Mouse (Mus musculus) thymus, postnatal 4 days (tissue): Measurements from ENCODE around the gene Ush1g.

Source experiments
- DNase-seq: peaks from one replicate; pipeline ENCODE4 v3.0.0; 2021

Ush1g gene

GRCm38 (mm10) chr11:115329339-115329738 lies 7.5 kb upstream of the Ush1g start:
- peak; percentile 77 for DNase-seq

GRCm38 (mm10) chr11:115326730-115327129 lies 4.9 kb upstream of the Ush1g start:
- no peak for DNase-seq

GRCm38 (mm10) chr11:115323354-115323753 lies 1.5 kb upstream of the Ush1g start:
- DNase-seq = no peak

GRCm38 (mm10) chr11:115319704-115320383 lies 2.0 kb downstream of the Ush1g start:
- DNase-seq = no peak

- DNase-seq = no peak
Measured at GRCm38 (mm10) chr11:115318245-115319027, 3.4 kb downstream of the Ush1g start.

GRCm38 (mm10) chr11:115317204-115317603 lies 4.6 kb downstream of the Ush1g start:
- no peak for DNase-seq

- no peak for DNase-seq
Measured at GRCm38 (mm10) chr11:115314249-115314648, 7.6 kb downstream of the Ush1g start.

- DNase-seq = no peak
Measured at GRCm38 (mm10) chr11:115308781-115309180, 13.1 kb downstream of the Ush1g start.

GRCm38 (mm10) chr11:115306863-115307262 lies 15.0 kb downstream of the Ush1g start, which contains the start of gene Otop2:
TSS of gene Otop2 (plus strand) at chr11:115307163.
- no peak for DNase-seq

GRCm38 (mm10) chr11:115303167-115303566 lies 18.7 kb downstream of the Ush1g start:
- DNase-seq = no peak

GRCm38 (mm10) chr11:115301351-115301750 lies 20.5 kb downstream of the Ush1g start:
- no peak for DNase-seq

- no peak for DNase-seq
Measured at GRCm38 (mm10) chr11:115300745-115301144, 21.1 kb downstream of the Ush1g start.

GRCm38 (mm10) chr11:115298160-115298559 lies 23.7 kb downstream of the Ush1g start:
- DNase-seq = no peak

- DNase-seq = peak; percentile 86
Measured at GRCm38 (mm10) chr11:115297214-115297826, 24.5 kb downstream of the Ush1g start, which contains the start of gene Fads6. TSS of gene Fads6 (minus strand) at chr11:115297663.

- no peak for DNase-seq
Measured at GRCm38 (mm10) chr11:115296471-115297210, 25.2 kb downstream of the Ush1g start.

GRCm38 (mm10) chr11:115295939-115296338 lies 25.9 kb downstream of the Ush1g start:
- no peak for DNase-seq

GRCm38 (mm10) chr11:115292631-115293375 lies 29.0 kb downstream of the Ush1g start:
- DNase-seq = no peak

GRCm38 (mm10) chr11:115291503-115291902 lies 30.3 kb downstream of the Ush1g start:
- no peak for DNase-seq

GRCm38 (mm10) chr11:115290919-115291318 lies 30.9 kb downstream of the Ush1g start:
- no peak for DNase-seq

- DNase-seq = no peak
Measured at GRCm38 (mm10) chr11:115290314-115290713, 31.5 kb downstream of the Ush1g start.

- DNase-seq = no peak
Measured at GRCm38 (mm10) chr11:115289885-115290284, 32.0 kb downstream of the Ush1g start.

- DNase-seq = no peak
Measured at GRCm38 (mm10) chr11:115288305-115288704, 33.5 kb downstream of the Ush1g start.
